Mouse (Mus musculus): Measurements from ENCODE around the gene Sgca. TPM values are rescaled to one million over a fixed set of nuclear protein-coding genes. Genes with fewer than 3 reads are reported as not detected.

The Sgca gene
- polyA plus RNA-seq, 1 experiment: 6.9 TPM

GRCm38 (mm10) chr11:94994947-94995772 lies 19.0 kb upstream of the Sgca start:
- Histone ChIP-seq H3K4me3 (ENCODE audit: insufficient read depth, low read depth, low read length) (peak overlapping the region; percentile 93), H3K4me1 (ENCODE audit: control insufficient read depth, insufficient read depth, insufficient read length, low read length) (peaks cover 37% of the 10 kb centered on the region)

GRCm38 (mm10) chr11:94994208-94994814 lies 18.2 kb upstream of the Sgca start:
- H3K27ac ChIP-seq (replicated peaks; ENCODE audit: low read depth, low read length): peak overlapping the region; percentile 91
- H3K4me3 ChIP-seq (ENCODE audit: insufficient read depth, low read depth, low read length): peak overlapping the region; percentile 93
- H3K4me1 ChIP-seq (ENCODE audit: control insufficient read depth, insufficient read depth, insufficient read length, low read length): peaks cover 33% of the 10 kb centered on the region

More at GRCm38 (mm10) chr11:94994947-94995772, 19.0 kb upstream of the Sgca start:
- peak overlapping the region; percentile 91 for H3K27ac ChIP-seq (replicated peaks; ENCODE audit: low read depth, low read length)

GRCm38 (mm10) chr11:94992754-94993606 lies 16.9 kb upstream of the Sgca start:
- peaks cover 38% of the 10 kb centered on the region for H3K4me1 ChIP-seq (ENCODE audit: control insufficient read depth, insufficient read depth, insufficient read length, low read length)
- peak overlapping the region; percentile 93 for H3K4me3 ChIP-seq (ENCODE audit: insufficient read depth, low read depth, low read length)
- peak overlapping the region; percentile 91 for H3K27ac ChIP-seq (replicated peaks; ENCODE audit: low read depth, low read length)

- H3K4me1 ChIP-seq (ENCODE audit: control insufficient read depth, insufficient read depth, insufficient read length, low read length): peaks cover 38% of the 10 kb centered on the region
- H3K4me3 ChIP-seq (ENCODE audit: insufficient read depth, low read depth, low read length): peak overlapping the region; percentile 93
- peak overlapping the region; percentile 91 for H3K27ac ChIP-seq (replicated peaks; ENCODE audit: low read depth, low read length)
These were observed 16.3 kb upstream of the Sgca start for GRCm38 (mm10) chr11:94992480-94992753.

- peak overlapping the region; percentile 91 for H3K27ac ChIP-seq (replicated peaks; ENCODE audit: low read depth, low read length)
- H3K4me3 ChIP-seq (ENCODE audit: insufficient read depth, low read depth, low read length): peak overlapping the region; percentile 93
- peaks cover 38% of the 10 kb centered on the region for H3K4me1 ChIP-seq (ENCODE audit: control insufficient read depth, insufficient read depth, insufficient read length, low read length)
These were observed 15.7 kb upstream of the Sgca start for GRCm38 (mm10) chr11:94991641-94992479.

GRCm38 (mm10) chr11:94990749-94991577 lies 14.8 kb upstream of the Sgca start, which contains the start of gene Ppp1r9b:
Gene Ppp1r9b, plus strand, starts transcription at chr11:94991035.
- H3K27ac ChIP-seq (replicated peaks; ENCODE audit: low read depth, low read length): peak within 1 kb of the TSS; percentile 91
- H3K4me1 ChIP-seq (ENCODE audit: control insufficient read depth, insufficient read depth, insufficient read length, low read length): peaks cover 30% of the 10 kb centered on the region
- peak within 1 kb of the TSS; percentile 93 for H3K4me3 ChIP-seq (ENCODE audit: insufficient read depth, low read depth, low read length)

GRCm38 (mm10) chr11:94990102-94990748 lies 14.1 kb upstream of the Sgca start:
- H3K4me1 ChIP-seq (ENCODE audit: control insufficient read depth, insufficient read depth, insufficient read length, low read length): peaks cover 25% of the 10 kb centered on the region
- H3K4me3 ChIP-seq (ENCODE audit: insufficient read depth, low read depth, low read length): peak overlapping the region; percentile 54
- peak overlapping the region; percentile 83 for H3K27ac ChIP-seq (replicated peaks; ENCODE audit: low read depth, low read length)

- H3K4me3 ChIP-seq (ENCODE audit: insufficient read depth, low read depth, low read length): peak overlapping the region; percentile 74
- H3K27ac ChIP-seq (replicated peaks; ENCODE audit: low read depth, low read length): peak overlapping the region; percentile 95
- H3K4me1 ChIP-seq (ENCODE audit: control insufficient read depth, insufficient read depth, insufficient read length, low read length): peaks cover 19% of the 10 kb centered on the region
These were observed 13.5 kb upstream of the Sgca start for GRCm38 (mm10) chr11:94989562-94990017.

GRCm38 (mm10) chr11:94988780-94989561 lies 12.8 kb upstream of the Sgca start:
- peak overlapping the region; percentile 74 for H3K4me3 ChIP-seq (ENCODE audit: insufficient read depth, low read depth, low read length)
- peak overlapping the region; percentile 95 for H3K27ac ChIP-seq (replicated peaks; ENCODE audit: low read depth, low read length)
- peaks cover 18% of the 10 kb centered on the region for H3K4me1 ChIP-seq (ENCODE audit: control insufficient read depth, insufficient read depth, insufficient read length, low read length)

GRCm38 (mm10) chr11:94987851-94988250 lies 11.7 kb upstream of the Sgca start:
- no peak overlapping the region for H3K4me3 ChIP-seq (ENCODE audit: insufficient read depth, low read depth, low read length)
- peak overlapping the region; percentile 24; the same call in 1 of the 2 replicates for H3K27ac ChIP-seq (replicated peaks; ENCODE audit: low read depth, low read length)
- H3K4me1 ChIP-seq (ENCODE audit: control insufficient read depth, insufficient read depth, insufficient read length, low read length): peaks cover 18% of the 10 kb centered on the region

GRCm38 (mm10) chr11:94987341-94987740 lies 11.2 kb upstream of the Sgca start:
- Histone ChIP-seq H3K4me3 (ENCODE audit: insufficient read depth, low read depth, low read length) (no peak overlapping the region), H3K27ac (replicated peaks; ENCODE audit: low read depth, low read length) (peak overlapping the region; percentile 24; the same call in 1 of the 2 replicates), H3K4me1 (ENCODE audit: control insufficient read depth, insufficient read depth, insufficient read length, low read length) (peaks cover 18% of the 10 kb centered on the region)

GRCm38 (mm10) chr11:94986435-94986834 lies 10.3 kb upstream of the Sgca start:
- H3K27ac ChIP-seq (replicated peaks; ENCODE audit: low read depth, low read length): no peak overlapping the region
- H3K4me1 ChIP-seq (ENCODE audit: control insufficient read depth, insufficient read depth, insufficient read length, low read length): peaks cover 18% of the 10 kb centered on the region
- no peak overlapping the region for H3K4me3 ChIP-seq (ENCODE audit: insufficient read depth, low read depth, low read length)

- H3K4me1 ChIP-seq (ENCODE audit: control insufficient read depth, insufficient read depth, insufficient read length, low read length): peaks cover 18% of the 10 kb centered on the region
- no peak overlapping the region for H3K4me3 ChIP-seq (ENCODE audit: insufficient read depth, low read depth, low read length)
- H3K27ac ChIP-seq (replicated peaks; ENCODE audit: low read depth, low read length): no peak overlapping the region
These were observed 9.7 kb upstream of the Sgca start for GRCm38 (mm10) chr11:94985822-94986221.
